9 mouse cellular contexts compared by ENCODE assay signal in genomic region chr3:108510716-108511483, GRCm38 (mm10). TPM values are rescaled to one million over a fixed set of nuclear protein-coding genes. Genes with fewer than 3 reads are reported as not detected.
DNase-seq lines count a peak whose midpoint lies in the region; ATAC-seq and TF ChIP-seq lines count a peak whose summit lies in the region.
"Had no signal": no experiment of that assay in that cellular context is flagged by ENCODE, and none has a peak within 500 bp of the region (broad histone marks: within the 10 kb centered on the region; RNA-seq: fewer than 3 reads in every experiment).

No protein-coding gene starts in this region.

- no peak for TF ChIP-seq EP300 in lung, postnatal 0 days (IDR thresholded peaks at IDR 0.05)

- H3K4me1 ChIP-seq in lung, embryonic 16.5 days (replicated peaks; ENCODE audit: control insufficient read depth, insufficient read depth, low read length): no peaks in the 10 kb centered on the region
- no peaks in the 10 kb centered on the region; the same call in 1 of the 2 replicates for H3K4me1 ChIP-seq in lung, postnatal 0 days (ENCODE audit: insufficient read depth, low read depth, low read length)
- 0 out of 2 replicates have a peak, but pooled peaks cover 9% of the 10 kb centered on the region for H3K4me1 ChIP-seq in forebrain, postnatal 0 days (ENCODE audit: insufficient read depth)
- peaks cover 34% of the 10 kb centered on the region for H3K4me1 ChIP-seq in neural tube, embryonic 13.5 days (replicated peaks)

- H3K27me3 ChIP-seq in lung, embryonic 16.5 days (ENCODE audit: control insufficient read depth, insufficient read depth, low read depth, low read length): no peaks in the 10 kb centered on the region
- no peaks in the 10 kb centered on the region for H3K27me3 ChIP-seq in lung, postnatal 0 days (replicated peaks; ENCODE audit: insufficient read depth, low read length)
- no peaks in the 10 kb centered on the region for H3K27me3 ChIP-seq in forebrain, postnatal 0 days (ENCODE audit: insufficient read depth, low read length)
- H3K27me3 ChIP-seq in neural tube, embryonic 13.5 days: no peaks in the 10 kb centered on the region

- no peak for TF ChIP-seq CTCF in lung, postnatal 0 days (IDR thresholded peaks at IDR 0.05)
- TF ChIP-seq CTCF in forebrain, postnatal 0 days (IDR thresholded peaks at IDR 0.05; ENCODE audit: low read depth): no peak
- no peak for TF ChIP-seq CTCF in layer of hippocampus, adult 2 months (conservative IDR thresholded peaks at IDR 0.05)

- H3K36me3 ChIP-seq in lung, embryonic 16.5 days (ENCODE audit: control insufficient read depth, insufficient read depth, low read length): no peaks in the 10 kb centered on the region
- H3K36me3 ChIP-seq in lung, postnatal 0 days (ENCODE audit: insufficient read depth, low read length): no peaks in the 10 kb centered on the region
- H3K36me3 ChIP-seq in forebrain, postnatal 0 days (ENCODE audit: insufficient read depth): no peaks in the 10 kb centered on the region
- no peaks in the 10 kb centered on the region for H3K36me3 ChIP-seq in neural tube, embryonic 13.5 days

- 19% methylated on average over 9 of the region's 9 CpGs for whole genome bisulfite sequencing in lung, embryonic 16.5 days
- WGBS in lung, postnatal 0 days: 24% methylated on average over 9 of the region's 9 CpGs
- WGBS in forebrain, postnatal 0 days: 6% methylated on average over 9 of the region's 9 CpGs
- whole genome bisulfite sequencing in neural tube, embryonic 13.5 days: 4% methylated on average over 9 of the region's 9 CpGs

- no peak overlapping the region for H3K4me2 ChIP-seq in lung, embryonic 16.5 days (ENCODE audit: low read depth, low read length)
- H3K4me2 ChIP-seq in lung, postnatal 0 days (replicated peaks; ENCODE audit: low read depth, low read length): no peak overlapping the region
- H3K4me2 ChIP-seq in forebrain, postnatal 0 days (ENCODE audit: low read depth): peak overlapping the region; percentile 17
- H3K4me2 ChIP-seq in neural tube, embryonic 13.5 days: peak overlapping the region; percentile 34

- no peak overlapping the region for H3K27ac ChIP-seq in lung, embryonic 16.5 days (ENCODE audit: low read length)
- no peak overlapping the region for H3K27ac ChIP-seq in lung, postnatal 0 days (ENCODE audit: low read length)
- peak overlapping the region; percentile 59 for H3K27ac ChIP-seq in forebrain, postnatal 0 days (ENCODE audit: low read depth, low read length)
- H3K27ac ChIP-seq in layer of hippocampus, adult 2 months: no peak overlapping the region
- peak overlapping the region; percentile 85 for H3K27ac ChIP-seq in neural tube, embryonic 13.5 days (replicated peaks)

- peak; percentile 41; the same call in 1 of the 2 replicates for ATAC-seq in lung, embryonic 16.5 days (ENCODE audit: low read depth)
- ATAC-seq in lung, postnatal 0 days: no peak
- peak; percentile 80 for ATAC-seq in forebrain, postnatal 0 days
- ATAC-seq in neural tube, embryonic 13.5 days (ENCODE audit: low read depth): peak; percentile 91
- ATAC-seq in megakaryocyte-erythroid progenitor cell, adult 5-6 weeks (replicated peaks; ENCODE audit: low FRiP score, low TSS enrichment, poor library complexity, severe bottlenecking): no peak

- DNase-seq in lung, postnatal 0 days (ENCODE audit: low spot score): no peak
- peak; percentile 73 for DNase-seq in forebrain, postnatal 0 days
- peak; percentile 22 to 44 for DNase-seq in layer of hippocampus, adult 2 months (ENCODE audit: low spot score in 2 of 2)
- no peak for DNase-seq in cerebellum, adult 11-12 months

- no peak overlapping the region for H3K9ac ChIP-seq in lung, embryonic 16.5 days (ENCODE audit: low read length)
- H3K9ac ChIP-seq in lung, postnatal 0 days (replicated peaks; ENCODE audit: low read depth): no peak overlapping the region
- H3K9ac ChIP-seq in forebrain, postnatal 0 days: no peak overlapping the region
- peak overlapping the region; percentile 52; the same call in 1 of the 2 replicates for H3K9ac ChIP-seq in neural tube, embryonic 13.5 days

- no peak overlapping the region for H3K4me3 ChIP-seq in lung, embryonic 16.5 days (ENCODE audit: low read length)
- H3K4me3 ChIP-seq in lung, postnatal 0 days (ENCODE audit: low read depth, low read length): no peak overlapping the region
- H3K4me3 ChIP-seq in forebrain, postnatal 0 days (ENCODE audit: low read depth, low read length): no peak overlapping the region
- H3K4me3 ChIP-seq in layer of hippocampus, adult 2 months: no peak overlapping the region
- H3K4me3 ChIP-seq in neural tube, embryonic 13.5 days: no peak overlapping the region

- no peaks in the 10 kb centered on the region for H3K9me3 ChIP-seq in lung, embryonic 16.5 days (ENCODE audit: control insufficient read depth, low read length)
- H3K9me3 ChIP-seq in lung, postnatal 0 days (ENCODE audit: low read length): no peaks in the 10 kb centered on the region
- H3K9me3 ChIP-seq in forebrain, postnatal 0 days (ENCODE audit: low read length): no peaks in the 10 kb centered on the region
- no peaks in the 10 kb centered on the region for H3K9me3 ChIP-seq in neural tube, embryonic 13.5 days

RNA-seq across cellular contexts. Expression of gene 1700013F07Rik, which starts 23.1 kb away (rescaled TPM):
- 3.1 and 5.0 TPM in 2 replicates for polyA plus RNA-seq in lung, embryonic 16.5 days (2015; fragmentation: Nextera tagmentation; extraction: Ambion mirVana)
- 6.4 and 7.9 TPM in 2 replicates for polyA plus RNA-seq in lung, postnatal 0 days (2015; fragmentation: Nextera tagmentation; extraction: Ambion mirVana)
- total RNA-seq in forebrain, postnatal 0 days (2014; rRNA removed): 0.85 and 1.8 TPM in 2 replicates
- polyA plus RNA-seq in forebrain, postnatal 0 days (2015; fragmentation: Nextera tagmentation; extraction: Ambion mirVana): 3.0 and 4.5 TPM in 2 replicates
- 1 to 10 TPM; 1.5 TPM for total RNA-seq in layer of hippocampus, adult 2 months (2021)
- 0.42 TPM in 1 of 2 replicates, not detected in the other for polyA plus RNA-seq in neural tube, embryonic 13.5 days (2015; fragmentation: Nextera tagmentation; extraction: Ambion mirVana)
- not detected in 2 replicates for total RNA-seq in megakaryocyte-erythroid progenitor cell, adult 5-6 weeks (2014; fragmentation: Nextera tagmentation)
- not detected in 2 replicates for total RNA-seq in megakaryocyte-erythroid progenitor cell, adult 5-6 weeks (2017)
- total RNA-seq: common myeloid progenitor, adult 5-6 weeks; granulocyte monocyte progenitor cell, adult 5-6 weeks had no signal

RNA-seq across cellular contexts. Expression of gene 5330417C22Rik, which starts 25.4 kb away (rescaled TPM):
- 19.6 and 22.3 TPM in 2 replicates for polyA plus RNA-seq in lung, embryonic 16.5 days (2015; fragmentation: Nextera tagmentation; extraction: Ambion mirVana)
- 32.4 and 45.7 TPM in 2 replicates for polyA plus RNA-seq in lung, postnatal 0 days (2015; fragmentation: Nextera tagmentation; extraction: Ambion mirVana)
- total RNA-seq in forebrain, postnatal 0 days (2014; rRNA removed): 9.2 and 11.5 TPM in 2 replicates
- 16.6 and 17.5 TPM in 2 replicates for polyA plus RNA-seq in forebrain, postnatal 0 days (2015; fragmentation: Nextera tagmentation; extraction: Ambion mirVana)
- 10 to 100 TPM; 24.8 to 28.8 TPM for total RNA-seq in layer of hippocampus, adult 2 months (2021)
- polyA plus RNA-seq in neural tube, embryonic 13.5 days (2015; fragmentation: Nextera tagmentation; extraction: Ambion mirVana): 6.9 and 10.6 TPM in 2 replicates
- 0.49 TPM in 1 of 2 replicates, not detected in the other for total RNA-seq in megakaryocyte-erythroid progenitor cell, adult 5-6 weeks (2014; fragmentation: Nextera tagmentation)
- total RNA-seq in megakaryocyte-erythroid progenitor cell, adult 5-6 weeks (2017): 5.0 TPM in 1 of 2 replicates, not detected in the other
- total RNA-seq: granulocyte monocyte progenitor cell, adult 5-6 weeks had no signal

RNA-seq across cellular contexts. Expression of gene Tmem167b, which starts 51.4 kb away (rescaled TPM):
- polyA plus RNA-seq in lung, embryonic 16.5 days (2015; fragmentation: Nextera tagmentation; extraction: Ambion mirVana): 45.1 and 46.4 TPM in 2 replicates
- 41.8 and 42.7 TPM in 2 replicates for polyA plus RNA-seq in lung, postnatal 0 days (2015; fragmentation: Nextera tagmentation; extraction: Ambion mirVana)
- 59.6 and 70.2 TPM in 2 replicates for total RNA-seq in forebrain, postnatal 0 days (2014; rRNA removed)
- 42.5 and 50.0 TPM in 2 replicates for polyA plus RNA-seq in forebrain, postnatal 0 days (2015; fragmentation: Nextera tagmentation; extraction: Ambion mirVana)
- total RNA-seq in layer of hippocampus, adult 2 months (2021): 10 to 100 TPM; 55.6 to 56.2 TPM
- 57.2 and 58.4 TPM in 2 replicates for polyA plus RNA-seq in neural tube, embryonic 13.5 days (2015; fragmentation: Nextera tagmentation; extraction: Ambion mirVana)
- 8.1 and 15.6 TPM in 2 replicates for total RNA-seq in megakaryocyte-erythroid progenitor cell, adult 5-6 weeks (2014; fragmentation: Nextera tagmentation)
- 29.1 and 36.7 TPM in 2 replicates for total RNA-seq in megakaryocyte-erythroid progenitor cell, adult 5-6 weeks (2017)

Comparison
In these comparisons a context has a peak if more than half of its experiments do, and no peak if none do; other contexts are left out.
1. ATAC-seq: peak in lung, embryonic 16.5 days (single experiment), forebrain, postnatal 0 days (single experiment) and neural tube, embryonic 13.5 days (single experiment); none in lung, postnatal 0 days (single experiment) and megakaryocyte-erythroid progenitor cell, adult 5-6 weeks (single experiment).
2. H3K27ac ChIP-seq: peak in forebrain, postnatal 0 days (single experiment) and neural tube, embryonic 13.5 days (single experiment); none in lung, embryonic 16.5 days (single experiment), lung, postnatal 0 days (single experiment) and layer of hippocampus, adult 2 months (single experiment).
3. H3K4me2 ChIP-seq: peak in forebrain, postnatal 0 days (single experiment) and neural tube, embryonic 13.5 days (single experiment); none in lung, embryonic 16.5 days (single experiment) and lung, postnatal 0 days (single experiment).
4. DNase-seq: peak in forebrain, postnatal 0 days (single experiment) and layer of hippocampus, adult 2 months (2 of 2); none in lung, postnatal 0 days (single experiment) and cerebellum, adult 11-12 months (single experiment).